Mouse (Mus musculus) kidney, postnatal 4 days (tissue): ENCODE measurements around the gene Vps26a.
A peak's percentile ranks its signal among the peaks of the same experiment; 100 is the strongest.
"Not testable (repeated sequence)": the region's sequence is repeated elsewhere in the genome, so short reads cannot be mapped to it uniquely, and the experiment has no call there.

Experiments
- DNase-seq, 2 experiments: peaks; one replicate each; pipeline ENCODE4 v3.0.0; 2021; ENCODE audit warnings: mixed read lengths in 2 of 2

Vps26a gene

DNA sequence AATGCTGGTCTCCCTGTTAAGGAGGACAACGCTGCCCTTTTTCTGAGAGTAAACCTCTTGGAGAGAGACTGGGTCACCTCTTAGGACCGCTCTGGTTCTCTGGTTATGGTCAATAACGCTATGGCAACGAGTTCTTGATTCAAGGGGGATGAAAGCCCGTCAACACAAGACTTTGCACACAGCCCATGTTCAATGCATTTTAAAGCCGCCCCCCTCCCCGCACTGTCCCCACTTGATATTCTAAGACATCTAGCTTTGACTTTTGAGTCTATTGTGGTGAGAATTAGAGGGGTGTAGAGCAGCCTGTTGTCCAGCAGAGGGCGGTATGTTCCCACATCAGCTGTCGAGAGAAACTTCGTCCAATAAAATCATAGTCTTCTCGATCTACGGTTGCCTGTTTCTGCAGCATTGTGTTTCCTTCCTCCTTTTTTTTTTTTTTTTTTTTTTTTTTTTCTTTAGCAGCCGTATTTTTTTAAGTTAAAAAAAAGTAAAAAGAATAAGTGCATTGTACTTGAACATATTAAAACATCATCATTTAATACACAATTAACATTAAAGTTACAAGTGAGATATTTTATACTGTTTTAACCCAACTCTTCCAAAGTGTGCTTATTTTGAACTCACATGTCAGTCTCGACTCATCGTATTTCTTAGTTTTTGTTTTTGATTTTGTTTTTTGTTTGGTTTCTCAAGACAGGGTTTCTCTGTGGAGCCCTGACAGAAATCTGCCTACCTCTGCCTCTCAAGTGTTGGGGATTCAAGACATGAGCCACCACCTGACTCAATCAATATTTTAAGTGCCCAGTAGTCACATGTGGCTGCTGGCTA lies 13.7 kb upstream of the Vps26a start:
- DNase-seq: peak; percentile 60 to 63

DNA sequence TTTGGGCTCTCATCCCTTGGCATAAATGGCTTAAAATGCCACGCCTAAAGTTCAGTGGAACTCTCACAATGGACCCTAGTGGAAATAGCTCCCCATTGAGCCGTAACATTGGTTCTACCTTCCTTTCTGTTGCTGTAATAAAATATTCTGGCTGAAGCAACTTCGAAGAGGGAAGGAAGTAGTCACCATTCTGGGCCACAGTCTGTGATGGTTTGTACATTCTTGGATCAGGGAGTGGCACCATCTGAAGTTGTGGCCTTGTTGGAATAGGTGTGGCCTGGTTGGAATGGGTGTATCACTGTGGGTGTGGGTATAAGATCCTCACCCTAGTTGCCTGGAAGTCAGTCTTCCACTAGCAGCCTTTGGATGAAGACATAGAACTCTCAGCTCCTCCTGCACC lies 5.1 kb upstream of the Vps26a start:
- not testable (repeated sequence) for DNase-seq

DNA sequence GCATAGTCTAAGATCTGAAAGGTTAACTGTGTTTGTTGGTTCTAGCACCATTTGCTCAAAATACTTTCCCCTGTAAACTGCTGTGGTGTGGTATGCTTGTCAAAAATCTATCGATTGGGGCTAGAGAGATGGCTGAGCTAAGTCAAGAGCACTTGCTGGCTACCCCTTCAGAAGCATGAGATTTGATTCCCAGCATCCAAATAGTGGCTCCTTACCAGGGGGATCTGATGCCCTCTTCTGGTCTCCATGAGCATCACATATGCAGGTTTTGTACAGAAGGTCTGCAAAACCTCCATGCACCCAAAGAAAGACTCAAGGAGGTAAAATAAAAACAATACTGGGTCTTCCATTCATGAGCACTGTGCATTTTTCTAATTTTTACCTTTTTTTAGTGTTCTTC lies 1.7 kb upstream of the Vps26a start:
- DNase-seq: peak; percentile 45 to 64

DNA sequence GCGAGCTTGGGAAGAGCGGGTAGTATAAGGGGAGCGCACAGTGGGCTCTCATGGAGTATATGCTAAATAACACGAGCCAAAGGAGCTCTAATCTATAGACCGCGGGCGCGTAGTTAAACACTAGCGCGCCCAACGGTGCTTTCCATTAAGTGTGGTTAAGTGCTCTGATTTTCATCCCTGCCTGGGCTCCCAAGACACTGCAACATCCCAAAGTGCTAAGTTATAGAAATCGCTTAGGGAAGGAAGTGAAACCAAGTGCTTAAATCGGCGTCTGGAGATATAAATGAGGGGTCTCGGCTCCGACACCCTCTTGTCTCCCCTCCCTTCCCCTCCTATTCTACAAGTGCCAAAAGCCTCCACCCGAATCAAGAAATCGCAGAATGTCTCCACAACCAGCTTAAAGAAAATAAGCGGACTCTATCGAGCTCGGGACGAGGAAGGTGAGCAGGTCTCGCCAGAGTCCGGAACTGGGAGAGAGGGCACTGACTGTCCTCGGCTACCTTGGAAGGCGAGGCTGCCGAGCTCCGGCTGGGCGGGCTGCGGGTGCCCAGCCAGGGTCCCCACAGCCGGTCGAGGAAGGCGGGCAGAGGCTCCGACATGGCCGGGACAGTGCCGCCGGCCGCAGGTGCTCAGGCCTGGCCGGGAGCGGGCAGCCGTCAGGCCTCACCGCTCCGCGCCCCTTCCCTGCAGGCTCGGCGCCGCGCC lies 575 bp downstream of the Vps26a start:
- DNase-seq: peak; percentile 20 to 39

DNA sequence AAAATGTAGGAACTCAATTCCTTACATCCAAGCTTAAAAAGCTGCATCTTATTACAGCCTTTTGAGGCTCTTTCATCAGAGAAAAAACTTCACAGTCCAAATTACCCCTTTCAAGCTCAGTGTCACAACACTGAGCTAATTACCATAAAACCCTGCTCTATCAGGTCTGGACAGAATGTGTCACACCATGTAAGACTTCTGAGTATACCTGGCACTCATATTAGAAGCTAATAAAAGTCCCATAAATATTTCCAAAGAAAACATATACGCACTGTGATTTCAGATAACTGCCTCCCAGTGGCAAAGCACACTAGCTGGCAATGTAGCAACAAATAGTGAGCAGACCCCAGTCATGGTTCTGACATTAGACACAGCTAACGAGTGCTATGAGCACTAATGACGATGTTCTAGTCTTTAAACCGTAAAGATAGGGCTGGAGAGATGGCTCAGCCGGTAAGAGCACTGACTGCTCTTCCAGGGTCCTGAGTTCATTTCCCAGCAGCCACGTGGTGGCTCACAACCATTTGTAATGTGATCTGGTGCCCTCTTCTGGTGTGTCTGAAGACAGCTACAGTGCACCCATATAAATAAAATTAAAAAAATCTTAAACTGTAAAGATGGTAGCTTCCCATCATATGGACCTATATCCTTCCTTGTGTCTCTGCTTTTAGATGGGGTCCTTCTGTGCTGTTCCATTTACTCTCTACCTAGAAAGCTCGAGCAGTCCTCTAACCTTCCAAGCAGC lies 5.3 kb downstream of the Vps26a start:
- no peak for DNase-seq

DNA sequence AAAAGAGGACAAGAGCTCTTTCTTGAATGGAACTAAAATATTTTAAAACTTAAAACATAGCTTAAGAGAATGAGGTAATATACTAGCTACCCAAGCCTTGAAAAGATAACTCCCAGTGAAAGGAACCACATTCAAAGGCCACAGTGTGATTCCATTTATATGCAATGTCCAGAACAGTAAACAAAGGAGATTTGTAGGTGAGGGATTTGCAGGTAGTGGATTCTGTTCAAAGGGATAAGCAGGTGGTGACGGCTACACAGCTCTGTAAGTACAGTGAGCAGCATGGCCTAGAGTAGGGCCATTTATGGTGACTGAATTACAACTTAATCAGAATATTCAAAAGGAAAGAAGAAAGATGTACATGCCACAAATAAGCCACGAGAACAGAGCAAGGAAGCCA lies 9.6 kb downstream of the Vps26a start:
- DNase-seq: no peak

DNA sequence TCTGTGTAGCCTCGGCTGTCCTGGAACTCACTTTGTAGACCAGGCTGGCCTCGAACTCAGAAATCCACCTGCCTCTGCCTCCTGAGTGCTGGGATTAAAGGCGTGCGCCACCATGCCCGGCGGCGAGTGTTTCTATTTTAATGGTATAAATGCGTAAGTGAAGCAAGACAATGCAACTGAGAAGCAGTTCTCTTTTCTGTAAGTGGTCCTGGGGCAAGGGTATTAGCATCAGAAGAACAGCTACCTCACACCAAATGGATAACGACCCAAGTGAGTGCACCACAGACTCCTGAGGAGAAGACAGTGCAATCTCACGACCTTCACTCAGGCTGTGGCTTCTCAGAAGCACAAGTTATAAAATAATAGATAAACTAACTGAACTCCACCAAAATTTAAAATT lies 11.7 kb downstream of the Vps26a start:
- DNase-seq: no peak

DNA sequence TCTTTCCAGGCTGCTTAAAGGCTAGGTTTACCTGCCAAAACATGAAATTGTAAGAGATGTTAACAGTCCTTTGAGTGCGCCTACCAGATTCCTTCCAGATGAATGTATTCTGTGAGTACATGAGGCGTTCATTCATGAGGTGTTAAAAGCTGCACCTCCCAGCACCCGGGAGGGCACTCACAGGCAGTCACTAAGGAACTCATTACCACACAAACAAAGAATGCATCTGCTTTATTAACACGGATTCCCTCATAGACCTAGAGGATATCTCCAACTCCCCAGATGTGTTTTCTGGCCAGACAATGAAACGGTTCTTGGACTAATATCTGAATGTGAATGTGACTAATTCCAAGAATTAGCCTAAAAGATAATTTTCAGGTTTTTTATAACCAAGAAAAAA lies 15.5 kb downstream of the Vps26a start:
- DNase-seq: no peak

DNA sequence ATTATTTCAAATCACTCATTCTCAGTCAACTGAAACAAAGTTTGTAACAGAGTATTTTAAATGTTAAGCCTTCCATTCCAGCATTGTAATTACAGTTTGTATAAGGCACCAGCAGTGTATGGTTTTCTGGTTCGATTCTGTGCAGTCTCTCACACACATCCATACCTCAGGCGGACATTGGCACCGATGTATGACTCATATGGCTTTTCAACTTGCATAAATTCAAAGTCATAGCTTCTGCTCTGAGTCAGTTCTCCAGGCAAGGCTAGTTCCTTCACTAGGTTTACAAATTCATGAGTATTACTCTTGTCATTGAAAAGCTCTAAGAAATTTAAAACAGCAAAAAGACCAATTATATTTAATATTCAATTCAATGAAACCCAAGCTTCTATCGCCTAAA lies 16.9 kb downstream of the Vps26a start:
- no peak for DNase-seq

DNA sequence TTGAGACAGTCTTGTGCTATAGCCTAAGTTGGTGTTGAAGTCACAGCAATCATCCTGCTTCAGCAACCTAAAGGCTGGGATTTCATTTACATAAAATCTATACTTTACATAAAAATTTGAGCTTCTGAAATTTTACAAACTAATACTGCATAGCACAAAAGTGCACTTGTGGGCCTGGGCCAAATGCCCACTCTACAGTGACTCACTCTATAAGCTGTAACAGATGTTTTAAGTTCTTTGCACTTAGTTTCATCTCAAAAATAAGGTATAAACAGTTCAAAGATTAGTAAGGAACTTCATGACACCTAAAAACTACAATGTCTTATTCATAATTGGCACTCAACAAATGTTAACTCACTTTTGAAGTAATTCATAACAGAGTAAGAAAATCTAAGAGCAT lies 25.3 kb downstream of the Vps26a start:
- no peak for DNase-seq

DNA sequence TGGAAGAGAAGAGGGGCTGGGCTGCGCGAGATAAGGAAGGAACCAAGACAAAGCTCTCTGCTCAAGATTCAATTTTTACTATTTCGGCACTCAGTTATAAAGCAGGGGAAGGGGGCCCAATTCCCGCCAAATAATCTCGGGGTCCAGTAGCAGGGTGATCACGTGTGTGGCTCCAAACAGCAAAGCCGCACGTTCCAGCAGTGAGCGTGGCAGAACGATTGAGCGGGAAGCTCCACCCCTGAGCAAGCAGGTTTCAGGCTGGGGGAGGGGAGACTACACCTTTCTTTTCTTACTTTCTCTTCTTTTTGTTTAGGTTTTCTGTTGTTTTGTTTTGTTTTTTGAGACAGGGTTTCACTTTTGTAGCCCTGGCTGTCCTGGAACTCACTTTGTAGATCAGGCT lies 34.6 kb downstream of the Vps26a start:
- not testable (repeated sequence) for DNase-seq

DNA sequence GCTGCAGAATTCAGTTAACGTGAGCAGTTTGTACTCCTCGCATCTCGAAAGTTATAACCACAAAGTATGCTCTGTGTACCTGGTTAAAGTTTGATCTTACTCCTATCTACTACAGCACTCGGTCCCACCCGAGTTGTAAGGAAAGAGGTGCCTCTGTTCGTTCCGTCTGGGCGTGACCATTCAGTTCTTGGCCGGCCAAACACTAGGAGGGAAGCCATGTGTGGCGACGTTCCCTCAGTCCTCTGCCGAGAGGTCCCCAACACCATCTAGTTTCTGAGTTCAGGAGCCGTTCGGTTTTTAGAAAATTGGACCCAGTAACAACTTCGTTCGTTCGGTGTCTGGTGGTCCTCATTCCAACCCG lies 36.3 kb downstream of the Vps26a start:
- DNase-seq: no peak

DNA sequence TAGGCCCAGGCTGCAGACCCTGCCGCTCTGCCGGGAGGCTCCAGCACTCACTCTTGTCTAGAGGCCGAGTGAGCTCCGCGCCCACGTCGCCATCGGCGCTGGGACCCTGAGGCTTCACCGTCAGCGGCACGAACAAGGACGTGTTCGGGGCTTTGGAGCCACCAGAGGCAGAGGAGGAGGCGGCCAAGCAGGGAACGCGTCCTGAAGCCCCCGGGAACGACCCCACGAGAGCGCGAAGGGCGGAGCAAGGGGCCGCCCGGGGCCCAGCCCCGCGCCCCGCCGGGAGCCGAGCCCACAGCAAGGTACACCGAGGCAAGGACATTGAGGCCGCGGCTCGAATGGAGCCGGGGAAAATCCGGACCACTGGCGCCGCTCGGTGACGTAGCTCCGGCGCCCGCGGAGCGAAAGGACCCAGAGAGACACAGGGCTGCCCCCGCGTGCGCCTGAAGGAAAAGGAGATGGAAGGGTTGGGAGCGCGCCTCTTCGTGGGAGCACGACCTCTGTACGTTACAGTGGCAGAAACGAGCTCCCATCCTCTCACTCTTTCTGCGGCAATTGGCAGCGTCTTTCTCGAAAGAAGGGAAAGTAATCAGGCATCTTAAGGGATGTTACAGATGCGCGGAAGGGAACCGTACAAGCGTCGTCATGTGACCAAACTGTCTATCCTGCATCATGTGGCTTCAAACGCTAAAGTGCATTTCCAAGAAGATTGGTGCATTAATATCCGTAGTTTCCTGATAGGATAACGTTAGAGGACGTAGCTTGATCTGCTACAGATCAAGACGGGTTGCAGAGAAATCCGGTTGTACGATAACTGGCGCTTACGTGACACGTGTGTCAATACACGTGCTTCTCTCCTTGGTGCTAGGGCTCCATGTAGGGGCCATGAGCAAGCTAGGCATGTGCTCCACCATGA lies 37.0 kb downstream of the Vps26a start, which contains the start of the genes 4930507D05Rik and Supv3l1:
4930507D05Rik (plus strand) TSS at position 126 of the 916 bp plus-strand sequence.
Supv3l1 (minus strand) TSS at position 375 of the 916 bp plus-strand sequence.
- peak; percentile 96 for DNase-seq

DNA sequence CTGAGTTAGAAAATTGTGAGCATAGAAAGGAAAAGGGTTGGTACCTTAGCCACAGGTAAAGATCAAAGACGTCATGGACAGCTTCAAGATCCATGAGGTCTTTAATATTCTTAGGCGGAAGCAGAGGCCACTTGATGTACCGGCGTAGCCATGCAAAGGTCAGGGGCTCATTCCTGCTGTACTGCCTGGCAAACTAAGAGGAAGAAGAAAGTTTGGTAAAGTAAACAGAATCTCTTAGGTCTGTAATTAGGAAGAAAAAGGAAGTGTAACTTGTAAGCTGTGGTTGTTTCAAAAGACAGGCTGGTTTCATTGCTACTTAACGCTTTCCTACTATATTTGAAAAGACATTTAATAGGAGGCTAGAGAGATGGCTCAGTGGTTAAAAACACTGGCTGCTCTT lies 56.2 kb downstream of the Vps26a start:
- DNase-seq: no peak

DNA sequence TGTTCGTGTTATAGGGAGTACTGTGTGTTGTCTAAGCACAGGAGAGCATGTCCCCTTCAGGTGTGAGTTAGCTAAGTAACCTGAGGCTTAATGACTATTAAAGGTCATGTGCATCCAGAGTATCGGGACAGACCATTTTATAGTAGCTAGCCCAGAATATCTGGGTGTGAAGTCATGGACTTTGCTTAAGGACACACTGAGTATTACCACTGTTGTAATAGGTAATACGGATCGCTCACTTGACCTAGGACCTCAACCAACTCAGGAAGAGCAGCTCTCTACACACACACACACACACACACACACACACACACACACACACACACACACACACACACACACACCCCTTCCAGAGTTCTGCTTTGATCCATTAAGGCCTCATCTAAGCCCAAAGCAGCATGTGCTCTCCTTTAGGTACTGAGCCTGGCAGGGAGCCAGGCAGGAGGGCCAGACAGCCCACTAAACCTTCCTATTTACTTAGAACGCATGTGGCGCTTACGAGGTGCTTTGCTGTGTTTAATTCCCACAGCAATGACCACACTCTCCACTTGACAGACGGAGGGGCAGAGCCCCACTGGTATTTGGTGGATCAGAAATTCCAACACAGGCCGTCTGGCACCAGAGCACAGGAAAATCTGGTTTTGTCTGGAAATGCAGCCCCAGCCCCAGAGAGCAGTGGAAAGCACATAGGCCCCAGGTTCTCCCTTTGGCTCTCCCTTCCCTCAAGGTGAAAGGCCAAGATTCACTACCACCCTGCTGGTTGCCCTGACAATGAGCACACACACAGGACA lies 61.3 kb downstream of the Vps26a start:
- DNase-seq: peak in 1 of 2 experiments; percentile 31

DNA sequence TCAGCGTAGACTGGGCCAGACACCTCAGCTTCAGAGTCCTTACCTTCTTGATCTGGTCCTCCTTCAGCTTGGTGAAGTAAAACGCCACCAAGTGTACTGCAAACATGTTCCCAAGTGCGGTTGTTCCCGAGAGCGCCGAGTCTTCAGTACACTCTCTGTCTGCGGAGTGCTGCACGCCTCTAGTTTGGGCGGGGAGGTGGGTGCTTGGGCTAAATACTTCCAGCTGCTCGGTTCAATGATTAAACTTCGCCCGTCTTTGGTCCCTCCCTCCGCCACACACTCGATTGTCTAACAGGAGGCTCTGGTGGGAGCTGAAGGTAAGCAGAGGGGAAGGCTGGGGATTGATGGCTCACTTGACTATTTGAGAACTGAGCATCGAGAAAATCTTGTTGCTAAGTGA lies 64.3 kb downstream of the Vps26a start, which contains the start of gene Hkdc1:
Hkdc1 (minus strand) TSS at position 237 of the 400 bp plus-strand sequence.
- peak in 1 of 2 experiments; percentile 45 for DNase-seq

DNA sequence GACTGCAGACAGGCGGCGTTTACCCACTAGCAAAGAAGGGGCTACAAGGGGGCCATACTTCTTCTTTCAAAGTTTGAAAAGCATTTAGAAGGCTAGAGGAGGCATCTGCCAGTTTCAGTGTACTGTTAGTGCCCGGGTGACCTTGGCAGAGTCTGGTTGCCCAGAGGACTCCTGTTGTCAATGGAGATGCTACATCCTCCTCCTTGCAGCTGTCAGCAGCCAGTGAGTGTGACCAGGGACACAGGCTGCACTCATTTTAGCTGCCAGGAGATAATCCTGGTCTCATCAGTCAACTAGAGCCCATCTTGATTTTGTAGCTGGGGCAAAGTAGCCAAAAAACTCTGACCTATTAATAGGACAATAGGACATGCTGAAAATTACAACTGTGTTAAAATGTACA lies 65.5 kb downstream of the Vps26a start:
- DNase-seq: no peak

DNA sequence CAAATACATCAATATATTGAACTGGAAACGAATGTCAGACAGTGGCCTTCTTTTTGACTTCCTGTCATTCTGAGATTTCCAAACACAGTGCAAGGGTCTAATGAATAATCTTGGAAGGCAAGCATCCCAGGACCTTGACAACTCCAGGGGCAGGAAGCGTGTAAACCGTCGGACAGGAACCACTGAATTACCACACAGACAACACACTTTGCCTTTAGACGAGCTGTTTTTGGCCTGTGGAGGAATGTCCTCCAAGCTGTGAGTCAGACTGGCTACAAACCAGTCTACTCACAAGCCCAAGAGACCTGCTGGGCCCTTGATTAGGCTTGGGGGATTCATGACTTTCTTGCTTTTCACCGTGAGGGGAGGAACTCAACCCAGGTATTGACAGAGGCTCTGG lies 66.2 kb downstream of the Vps26a start:
- no peak for DNase-seq

DNA sequence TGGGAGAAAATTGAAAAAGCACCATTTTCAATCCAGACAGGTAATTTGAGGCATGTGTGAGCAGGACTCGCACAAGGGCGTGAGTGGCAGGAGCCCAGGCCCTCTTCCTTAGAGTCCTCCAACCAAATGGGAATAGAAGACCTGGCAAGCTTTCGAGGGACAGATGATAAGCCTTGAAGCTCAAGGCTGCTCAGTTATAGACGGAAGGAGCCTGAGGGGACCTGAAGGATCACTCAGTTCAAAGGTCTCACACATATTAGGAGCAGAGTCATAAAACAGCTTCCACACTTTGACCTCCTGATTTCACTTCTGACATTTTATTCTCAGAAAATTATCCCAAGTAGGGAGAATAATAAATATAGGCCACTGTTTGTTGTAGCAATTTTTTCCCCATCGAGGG lies 67.2 kb downstream of the Vps26a start:
- DNase-seq: no peak

DNA sequence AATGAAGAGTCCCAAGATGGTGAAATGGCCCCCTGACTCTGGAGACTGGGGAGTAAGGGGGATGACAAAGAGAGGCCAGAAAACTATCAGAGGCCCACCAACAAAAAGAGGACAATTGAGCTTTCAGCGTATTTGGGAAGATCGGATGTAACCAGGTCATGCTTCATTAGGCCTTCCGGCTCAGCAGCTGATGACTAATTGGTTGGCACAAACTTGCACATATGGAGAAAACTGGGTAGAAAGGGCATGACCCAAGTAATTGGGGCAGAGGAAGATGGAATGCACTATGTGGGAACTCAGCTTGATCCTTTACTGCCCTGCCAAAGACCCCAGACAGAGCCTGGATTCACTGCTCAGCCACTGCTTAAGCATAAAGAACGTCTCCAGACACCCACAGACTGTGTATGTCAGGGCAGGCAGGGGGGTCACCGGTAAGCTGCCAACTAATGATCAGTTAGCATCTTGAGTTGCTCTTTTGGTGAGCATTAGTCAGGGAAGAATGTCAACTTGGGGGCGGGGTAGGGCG lies 67.7 kb downstream of the Vps26a start:
- no peak for DNase-seq

DNA sequence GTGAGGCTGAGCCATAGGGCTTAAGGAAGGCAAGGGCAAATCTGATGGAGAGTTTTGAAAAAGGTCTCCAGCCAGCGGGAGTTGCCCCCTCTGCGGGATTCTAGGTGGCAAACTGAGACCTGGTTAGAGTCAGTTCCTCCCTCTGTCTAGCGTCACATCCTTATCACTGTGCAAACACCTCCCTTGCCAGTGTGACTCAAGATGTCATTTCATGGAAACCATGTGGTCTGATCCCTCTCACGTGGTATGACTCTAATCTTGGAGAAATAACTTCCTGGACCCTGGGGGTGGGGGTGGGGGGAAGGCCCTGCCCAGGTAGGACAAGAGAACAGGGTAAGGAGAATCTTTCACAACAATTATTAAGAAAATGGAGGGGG lies 73.0 kb downstream of the Vps26a start:
- no peak for DNase-seq
